Mouse (Mus musculus) kidney, embryonic 14.5 days (tissue): Measurements from ENCODE around the gene Hhipl1. TPM values are rescaled to one million over a fixed set of nuclear protein-coding genes. Genes with fewer than 3 reads are reported as not detected.

Source experiments
- ATAC-seq: fragments of 200-750 bp; cut with Nextera tagmentation; 2 replicates; pipeline ENCODE4 v1.8.0; 2017; ENCODE audit warnings: moderate number of reproducible peaks, mild to moderate bottlenecking, moderate TSS enrichment, moderate library complexity; ENCODE audit not compliant: low FRiP score, low TSS enrichment
- H3K27ac ChIP-seq: fragments of 300-500 bp; sonication (generic); 2 replicates; pipeline ENCODE4 v1.5.1; 2014; ENCODE audit warnings: low read depth, mild to moderate bottlenecking, low read length, moderate library complexity, mixed read lengths
- H3K27me3 ChIP-seq: fragments of 300-500 bp; sonication (generic); 2 replicates; pipeline ENCODE4 v1.6.1; 2014; ENCODE audit warnings: mild to moderate bottlenecking, low read length; ENCODE audit not compliant: control insufficient read depth, insufficient read depth
- H3K36me3 ChIP-seq: fragments of 300-500 bp; sonication (generic); 2 replicates; pipeline ENCODE4 v1.6.1; 2014; ENCODE audit warnings: low read length, mixed read lengths; ENCODE audit not compliant: control insufficient read depth, insufficient read depth
- H3K4me1 ChIP-seq: fragments of 300-500 bp; sonication (generic); 2 replicates; pipeline ENCODE4 v1.6.1; 2014; ENCODE audit warnings: low read length, mixed read lengths; ENCODE audit not compliant: control insufficient read depth, insufficient read depth
- H3K4me2 ChIP-seq: fragments of 300-500 bp; sonication (generic); replicated peaks from 2 replicates; pipeline ENCODE4 v1.6.1; 2014; ENCODE audit warnings: low read depth, mild to moderate bottlenecking, low read length
- H3K4me3 ChIP-seq: fragments of 300-500 bp; sonication (generic); 2 replicates; pipeline ENCODE4 v1.5.1; 2014; ENCODE audit warnings: mild to moderate bottlenecking, low read length
- H3K9ac ChIP-seq: fragments of 300-500 bp; sonication (generic); 2 replicates; pipeline ENCODE4 v1.6.1; 2014; ENCODE audit warnings: low read depth, mild to moderate bottlenecking, low read length, moderate library complexity
- H3K9me3 ChIP-seq: fragments of 300-500 bp; sonication (generic); 2 replicates; pipeline ENCODE4 v1.6.1; 2016; ENCODE audit warnings: low read length; ENCODE audit not compliant: control insufficient read depth
- WGBS: fragments of 180-500 bp; shearing (Covaris S2); extraction: QIAGEN DNeasy Blood & Tissue Kit; methylation state at CpG from one replicate; pipeline ENCODE4 v1.1.7; 2014; 5-methylcytosine and 5-hydroxymethylcytosine counted together
- polyA plus RNA-seq: library from polyadenylated mRNA; unstranded; fragments of >200 nt; fragmentation: Nextera tagmentation; extraction: Ambion mirVana; gene quantifications from 2 replicates; pipeline ENCODE4 v1.2.1, GENCODE M21; 2014

Hhipl1 gene
- polyA plus RNA-seq, 1 experiment from 2014 or later = 0.61 TPM

GRCm38 (mm10) chr12:108333481-108333882, 27.4 kb downstream of the Hhipl1 start:
- Histone ChIP-seq H3K9ac (peak overlapping the region; percentile 28; the same call in 1 of the 2 replicates), H3K27me3 (peaks cover 25% of the 10 kb centered on the region), H3K4me2 (peak overlapping the region; percentile 83), H3K36me3 (no peaks in the 10 kb centered on the region), H3K4me3 (peak overlapping the region; percentile 41), H3K9me3 (no peaks in the 10 kb centered on the region), H3K27ac (no peak overlapping the region), H3K4me1 (peaks cover 7% of the 10 kb centered on the region; the same call in 1 of the 2 replicates)
- WGBS = 2% methylated on average over 22 of the region's 22 CpGs
- ATAC-seq = peak; percentile 22

- Histone ChIP-seq H3K9me3 (no peaks in the 10 kb centered on the region), H3K4me2 (peak within 1 kb of the TSS; percentile 83), H3K27ac (no peak within 1 kb of the TSS), H3K4me3 (peak within 1 kb of the TSS; percentile 46), H3K27me3 (peaks cover 20% of the 10 kb centered on the region), H3K36me3 (no peaks in the 10 kb centered on the region), H3K4me1 (peaks cover 9% of the 10 kb centered on the region; the same call in 1 of the 2 replicates), H3K9ac (peak within 1 kb of the TSS; percentile 50)
- WGBS = under 1% methylated on average over 48 of the region's 56 CpGs
- ATAC-seq = peak; percentile 95
These were observed 27.9 kb downstream of the Hhipl1 start, which contains the start of gene Cyp46a1 for GRCm38 (mm10) chr12:108333895-108334445. Cyp46a1 (plus strand) TSS chr12:108334381.

GRCm38 (mm10) chr12:108334529-108334928, 28.5 kb downstream of the Hhipl1 start:
- WGBS = 2% methylated on average over 28 of the region's 32 CpGs
- H3K27ac ChIP-seq = no peak overlapping the region
- peak overlapping the region; percentile 83 for H3K4me2 ChIP-seq
- peaks cover 15% of the 10 kb centered on the region for H3K27me3 ChIP-seq
- ATAC-seq = peak; percentile 24; the same call in 1 of the 2 replicates
- H3K4me1 ChIP-seq = peaks cover 12% of the 10 kb centered on the region; the same call in 1 of the 2 replicates
- H3K9me3 ChIP-seq = no peaks in the 10 kb centered on the region
- peak overlapping the region; percentile 50 for H3K9ac ChIP-seq
- no peaks in the 10 kb centered on the region for H3K36me3 ChIP-seq
- peak overlapping the region; percentile 46 for H3K4me3 ChIP-seq

DNA sequence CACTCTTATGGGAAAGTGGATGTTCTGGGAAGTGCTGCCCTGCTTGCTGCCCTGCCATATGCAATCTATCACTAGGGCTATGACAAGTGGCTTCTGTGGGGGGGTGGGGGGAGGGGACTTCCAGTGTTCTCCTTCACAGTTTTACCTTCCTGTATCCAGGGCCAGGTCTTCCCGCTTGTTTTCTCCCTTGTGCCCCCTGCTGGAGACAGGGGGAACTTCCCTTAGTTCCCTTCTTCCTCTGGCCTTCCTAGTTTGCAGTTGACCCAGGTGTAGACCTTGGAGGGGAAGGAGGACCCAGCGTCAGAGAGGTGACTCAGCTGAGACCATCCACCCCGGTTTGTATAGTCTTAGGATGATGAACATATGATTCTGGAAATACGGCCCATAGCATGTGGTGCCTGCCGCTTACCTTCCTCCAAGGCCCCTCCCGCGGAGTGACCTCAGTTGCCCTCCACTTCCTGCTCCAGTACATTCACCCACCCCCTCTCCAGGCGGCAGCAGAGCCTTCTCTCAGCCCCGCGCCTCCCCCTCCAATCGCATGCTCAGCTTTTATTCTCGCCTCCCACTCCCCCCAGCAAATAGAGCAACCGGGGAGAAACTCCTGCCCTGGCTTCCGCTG, 32.6 kb downstream of the Hhipl1 start:
- 10% methylated on average over 14 of the region's 14 CpGs for WGBS
- ATAC-seq = no peak

DNA sequence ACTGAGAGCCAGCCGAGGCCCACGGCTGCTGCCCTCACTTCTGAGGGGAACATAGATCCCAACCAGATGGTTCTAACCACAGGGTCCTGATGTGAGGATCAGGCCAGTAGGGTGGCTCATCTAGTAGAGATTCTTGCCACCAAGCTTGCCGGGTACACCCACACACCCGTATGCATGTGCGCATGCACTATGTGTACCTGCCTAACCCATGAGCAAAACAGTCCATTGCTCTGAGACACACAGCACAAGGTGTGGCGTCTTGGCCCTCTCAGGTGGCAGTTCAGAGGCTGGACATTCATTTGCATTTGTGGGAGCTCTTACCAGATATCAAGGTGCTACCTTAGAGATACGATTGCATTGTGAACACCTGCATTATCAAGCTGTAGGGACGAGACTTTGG, 42.1 kb downstream of the Hhipl1 start:
- ATAC-seq = no peak
- no peaks in the 10 kb centered on the region for H3K9me3 ChIP-seq
- H3K4me3 ChIP-seq = no peak overlapping the region
- H3K9ac ChIP-seq = no peak overlapping the region
- H3K27me3 ChIP-seq = peaks cover 17% of the 10 kb centered on the region
- no peaks in the 10 kb centered on the region for H3K36me3 ChIP-seq
- peaks cover 7% of the 10 kb centered on the region for H3K4me1 ChIP-seq
- H3K4me2 ChIP-seq = no peak overlapping the region
- H3K27ac ChIP-seq = no peak overlapping the region
- WGBS = 84% methylated on average over 8 of the region's 8 CpGs

More for the DNA sequence above, 32.6 kb downstream of the Hhipl1 start:
- Histone ChIP-seq H3K4me2 (peak overlapping the region; percentile 6; the same call in 1 of the 2 replicates), H3K4me1 (peaks cover 7% of the 10 kb centered on the region; the same call in 1 of the 2 replicates), H3K4me3 (no peak overlapping the region), H3K9ac (no peak overlapping the region), H3K9me3 (no peaks in the 10 kb centered on the region), H3K27ac (no peak overlapping the region), H3K36me3 (no peaks in the 10 kb centered on the region), H3K27me3 (peaks cover 4% of the 10 kb centered on the region)

- H3K9me3 ChIP-seq = no peaks in the 10 kb centered on the region
- WGBS = 70% methylated on average over 5 of the region's 5 CpGs
- H3K4me1 ChIP-seq = peaks cover 7% of the 10 kb centered on the region
- H3K4me3 ChIP-seq = no peak overlapping the region
- peaks cover 25% of the 10 kb centered on the region for H3K27me3 ChIP-seq
- no peak overlapping the region for H3K4me2 ChIP-seq
- no peak overlapping the region for H3K9ac ChIP-seq
- H3K36me3 ChIP-seq = no peaks in the 10 kb centered on the region
- no peak for ATAC-seq
- H3K27ac ChIP-seq = no peak overlapping the region
These were observed 43.0 kb downstream of the Hhipl1 start for GRCm38 (mm10) chr12:108349026-108349425.

DNA sequence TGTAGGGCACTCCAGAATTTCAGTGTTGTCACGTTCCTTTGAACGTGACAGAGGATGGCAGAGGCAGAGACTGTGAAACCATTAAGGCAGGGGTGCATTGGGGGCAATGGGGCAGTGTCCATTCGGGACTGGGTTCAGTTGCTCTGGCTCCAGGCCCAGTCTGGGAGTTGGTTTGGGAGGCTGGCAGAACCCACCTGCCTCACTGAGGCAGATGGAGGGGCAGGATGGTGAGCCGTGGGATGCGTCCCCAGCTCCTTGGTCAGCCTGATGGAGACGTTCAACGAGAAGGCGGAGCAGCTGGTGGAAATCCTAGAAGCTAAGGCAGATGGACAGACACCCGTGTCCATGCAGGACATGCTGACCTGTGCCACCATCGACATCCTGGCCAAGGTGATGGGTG, 44.9 kb downstream of the Hhipl1 start:
- Histone ChIP-seq H3K36me3 (no peaks in the 10 kb centered on the region), H3K4me3 (no peak overlapping the region), H3K9ac (no peak overlapping the region), H3K27ac (no peak overlapping the region), H3K27me3 (peaks cover 28% of the 10 kb centered on the region), H3K4me2 (no peak overlapping the region), H3K4me1 (peaks cover 7% of the 10 kb centered on the region), H3K9me3 (peaks cover 2% of the 10 kb centered on the region; the same call in 1 of the 2 replicates)
- WGBS = 68% methylated on average over 9 of the region's 10 CpGs
- no peak for ATAC-seq

DNA sequence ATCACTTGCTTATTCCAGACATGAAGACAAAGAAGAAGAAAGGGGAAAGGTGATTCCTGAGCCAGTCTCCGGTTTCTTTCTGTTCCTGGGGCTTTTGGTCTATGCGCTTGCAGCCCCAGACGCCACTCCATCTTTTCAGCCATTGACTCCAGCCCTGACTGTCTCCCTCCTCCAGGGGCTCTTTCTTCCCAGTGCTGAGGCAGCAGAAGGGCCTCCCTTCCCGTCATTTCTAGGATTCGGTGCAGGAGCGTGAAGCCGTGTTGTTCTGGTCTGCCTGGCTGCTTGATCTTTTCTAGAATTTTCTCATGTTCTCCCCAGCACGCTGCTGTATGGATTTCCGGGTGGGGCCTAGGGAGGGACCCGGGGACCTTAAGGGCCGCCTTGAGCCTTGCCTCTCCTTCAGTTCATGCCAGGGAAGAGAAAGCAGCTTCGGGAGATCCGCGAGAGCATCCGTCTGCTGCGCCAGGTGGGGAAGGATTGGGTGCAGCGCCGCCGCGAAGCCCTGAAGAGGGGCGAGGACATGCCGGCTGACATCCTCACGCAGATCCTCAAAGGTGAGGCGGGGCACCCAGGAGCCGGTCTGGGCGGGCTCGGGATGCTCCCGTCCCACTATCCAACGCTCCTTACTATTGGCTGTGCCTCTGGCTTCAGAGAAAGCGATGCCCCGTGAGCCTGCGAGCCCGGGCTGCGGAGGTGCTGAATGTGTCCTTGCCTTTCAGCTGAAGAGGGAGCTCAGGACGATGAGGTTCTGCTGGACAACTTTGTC, 46.5 kb downstream of the Hhipl1 start:
- 0 out of 2 replicates have a peak, but pooled peaks have one; percentile 34 for ATAC-seq
- Histone ChIP-seq H3K27me3 (peaks cover 28% of the 10 kb centered on the region), H3K9ac (0 out of 2 replicates have a peak overlapping the region, but pooled peaks have one; percentile 31)

More for the DNA sequence above, 46.5 kb downstream of the Hhipl1 start:
- no peak overlapping the region for H3K27ac ChIP-seq
- 9% methylated on average over 33 of the region's 35 CpGs for WGBS
- peak overlapping the region; percentile 46 for H3K4me2 ChIP-seq
- peaks cover 7% of the 10 kb centered on the region for H3K4me1 ChIP-seq
- H3K4me3 ChIP-seq = peak overlapping the region; percentile 24
- H3K9me3 ChIP-seq = peaks cover 4% of the 10 kb centered on the region; the same call in 1 of the 2 replicates
- H3K36me3 ChIP-seq = no peaks in the 10 kb centered on the region
